Mouse (Mus musculus) small intestine, adult 2 months (tissue): ENCODE data around the gene Gpr161. TPM values are rescaled to one million over a fixed set of nuclear protein-coding genes. Genes with fewer than 3 reads are reported as not detected.
A peak's percentile ranks its signal among the peaks of the same experiment; 100 is the strongest.

Source experiments
- H3K27ac ChIP-seq: fragments of 200-500 bp; 2 replicates; pipeline ENCODE4 v1.5.1; 2012; ENCODE audit warnings: low read depth, low read length, control low read depth, inconsistent platforms; ENCODE audit not compliant: insufficient read depth
- H3K27me3 ChIP-seq: fragments of 200-500 bp; 2 replicates; pipeline ENCODE4 v1.6.1; 2012; ENCODE audit warnings: mild to moderate bottlenecking, moderate library complexity, low read length, inconsistent platforms; ENCODE audit not compliant: control insufficient read depth, insufficient read depth
- H3K36me3 ChIP-seq: fragments of 200-500 bp; 2 replicates; pipeline ENCODE4 v1.6.1; 2012; ENCODE audit warnings: mild to moderate bottlenecking, low read length, control low read depth, inconsistent platforms; ENCODE audit not compliant: control insufficient read depth, insufficient read depth
- H3K4me1 ChIP-seq: fragments of 200-500 bp; 2 replicates; pipeline ENCODE4 v1.6.1; 2012; ENCODE audit warnings: low read length, inconsistent platforms, mixed read lengths; ENCODE audit not compliant: control insufficient read depth, insufficient read depth, insufficient read length
- H3K4me3 ChIP-seq: fragments of 200-500 bp; 2 replicates; pipeline ENCODE4 v1.5.1; 2012; ENCODE audit warnings: low read depth, mild to moderate bottlenecking, control low read depth, inconsistent platforms, low read length, moderate library complexity
- CTCF ChIP-seq: fragments of 200-500 bp; IDR thresholded peaks from 2 replicates; pipeline ENCODE4 v1.5.1; 2012; ENCODE audit warnings: low read depth, mild to moderate bottlenecking, control low read depth, inconsistent platforms, low read length, moderate library complexity, mixed read lengths; ENCODE audit not compliant: insufficient replicate concordance, insufficient read length; ENCODE audit errors: extremely low read depth
- POLR2A ChIP-seq: fragments of 200-500 bp; IDR thresholded peaks from 2 replicates; pipeline ENCODE4 v1.6.1; 2012; ENCODE audit warnings: low read depth, mild to moderate bottlenecking, control low read depth, inconsistent platforms, low read length, moderate library complexity
- WGBS: fragments of 180-500 bp; shearing (Covaris S2); methylation state at CpG from one replicate; pipeline ENCODE4 v1.1.7; 2018; 5-methylcytosine and 5-hydroxymethylcytosine counted together
- polyA plus RNA-seq: library from polyadenylated mRNA; depleted of rRNA; stranded (reverse); fragments of >200 nt; gene quantifications from 2 replicates; pipeline ENCODE4 v1.2.3, GENCODE M21; 2012; rRNA removed

The Gpr161 gene
- polyA plus RNA-seq = 1.7 and 2.4 TPM in 2 replicates

GRCm38 (mm10) chr1:165295489-165295888 is at the start of gene Gpr161:
Gpr161 (plus strand) TSS chr1:165295789.
- no peak within 1 kb of the TSS for H3K4me3 ChIP-seq
- no peaks in the 10 kb centered on the region for H3K36me3 ChIP-seq
- TF ChIP-seq CTCF (no peak), POLR2A (no peak)
- WGBS = 67% methylated on average over 1 of the region's 1 CpGs
- H3K27ac ChIP-seq = no peak within 1 kb of the TSS
- no peaks in the 10 kb centered on the region for H3K4me1 ChIP-seq
- H3K27me3 ChIP-seq = no peaks in the 10 kb centered on the region

GRCm38 (mm10) chr1:165246587-165246986 is 49.0 kb upstream of the Gpr161 start:
- no peaks in the 10 kb centered on the region for H3K36me3 ChIP-seq
- H3K27ac ChIP-seq = peak overlapping the region; percentile 76
- no peaks in the 10 kb centered on the region for H3K27me3 ChIP-seq
- TF ChIP-seq POLR2A = no peak
- no peak for TF ChIP-seq CTCF
- H3K4me1 ChIP-seq = no peaks in the 10 kb centered on the region
- WGBS = 77% methylated on average over 5 of the region's 5 CpGs
- H3K4me3 ChIP-seq = no peak overlapping the region

- no peaks in the 10 kb centered on the region for H3K36me3 ChIP-seq
- TF ChIP-seq CTCF (no peak), POLR2A (no peak)
- no peaks in the 10 kb centered on the region for H3K27me3 ChIP-seq
- H3K27ac ChIP-seq = no peak overlapping the region
- no peaks in the 10 kb centered on the region for H3K4me1 ChIP-seq
- H3K4me3 ChIP-seq = no peak overlapping the region
- 65% methylated on average over 5 of the region's 5 CpGs for WGBS
Measured at GRCm38 (mm10) chr1:165247085-165247484, 48.5 kb upstream of the Gpr161 start.

DNA sequence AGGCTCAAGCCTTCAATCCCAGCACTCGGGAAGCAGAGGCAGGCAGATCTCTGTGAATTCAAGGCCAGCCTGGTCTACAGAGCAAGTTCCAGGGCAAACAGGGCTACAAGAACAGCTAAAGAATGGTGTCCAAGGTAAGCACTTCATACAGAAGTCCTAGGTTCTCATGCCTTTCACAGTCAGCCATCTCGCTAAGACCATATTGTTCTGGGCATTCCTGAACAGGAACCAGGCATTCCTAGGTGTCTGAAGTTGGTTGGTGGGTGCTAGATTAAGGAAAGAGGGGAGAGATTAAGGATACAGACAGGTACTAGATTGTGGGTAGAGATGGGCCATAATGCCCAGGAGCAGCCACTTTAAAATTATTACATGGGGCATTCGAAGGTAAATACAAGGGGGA is 47.8 kb upstream of the Gpr161 start:
- Histone ChIP-seq H3K36me3 (no peaks in the 10 kb centered on the region), H3K4me1 (no peaks in the 10 kb centered on the region), H3K4me3 (no peak overlapping the region), H3K27me3 (no peaks in the 10 kb centered on the region), H3K27ac (no peak overlapping the region)
- TF ChIP-seq CTCF = no peak
- TF ChIP-seq POLR2A = no peak
- WGBS = 94% methylated on average over 3 of the region's 3 CpGs

DNA sequence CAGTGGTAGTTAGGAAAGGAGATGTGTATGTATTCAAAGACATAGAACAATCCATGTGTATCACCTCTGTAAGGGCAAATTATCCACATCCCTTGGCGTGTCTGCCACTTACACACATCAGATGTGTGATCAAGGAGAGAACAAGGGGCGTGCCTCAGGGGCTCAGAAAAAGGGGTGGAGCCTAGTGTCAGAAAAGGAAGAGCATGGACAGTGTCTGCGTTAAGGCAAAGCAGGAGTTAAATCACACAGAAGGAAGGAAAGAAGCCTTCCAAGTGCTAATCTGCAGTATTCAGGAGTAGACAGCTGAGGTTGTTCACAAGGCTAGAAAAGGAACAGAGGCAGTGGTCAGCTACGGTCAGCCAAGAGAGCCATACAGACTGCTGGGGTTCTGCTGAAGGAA is 46.7 kb upstream of the Gpr161 start:
- no peaks in the 10 kb centered on the region for H3K27me3 ChIP-seq
- 47% methylated on average over 4 of the region's 4 CpGs for WGBS
- no peak for TF ChIP-seq POLR2A
- TF ChIP-seq CTCF = no peak

DNA sequence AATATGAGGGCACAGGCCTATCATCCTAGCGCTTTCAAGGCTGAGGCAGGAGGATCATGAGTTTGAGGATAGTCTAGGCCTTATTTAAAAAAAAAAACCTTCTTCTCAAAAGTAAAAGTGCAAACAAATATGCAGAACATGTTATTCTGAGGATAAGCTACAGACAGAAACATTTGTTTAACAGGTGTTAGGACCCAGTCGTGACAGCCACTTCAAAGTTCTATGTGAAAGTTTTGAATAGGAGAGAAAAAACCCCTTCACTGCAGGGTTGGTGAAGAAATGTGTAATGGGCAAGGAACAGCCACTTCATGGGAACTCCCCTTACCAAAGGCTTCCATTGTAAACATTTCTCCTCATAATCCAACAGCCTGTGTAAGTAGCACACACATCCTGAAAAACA is 45.0 kb upstream of the Gpr161 start:
- 84% methylated on average over 2 of the region's 2 CpGs for WGBS

More for the DNA sequence above, 46.7 kb upstream of the Gpr161 start:
- Histone ChIP-seq H3K36me3 (no peaks in the 10 kb centered on the region), H3K27ac (no peak overlapping the region), H3K4me1 (no peaks in the 10 kb centered on the region), H3K4me3 (no peak overlapping the region)

DNA sequence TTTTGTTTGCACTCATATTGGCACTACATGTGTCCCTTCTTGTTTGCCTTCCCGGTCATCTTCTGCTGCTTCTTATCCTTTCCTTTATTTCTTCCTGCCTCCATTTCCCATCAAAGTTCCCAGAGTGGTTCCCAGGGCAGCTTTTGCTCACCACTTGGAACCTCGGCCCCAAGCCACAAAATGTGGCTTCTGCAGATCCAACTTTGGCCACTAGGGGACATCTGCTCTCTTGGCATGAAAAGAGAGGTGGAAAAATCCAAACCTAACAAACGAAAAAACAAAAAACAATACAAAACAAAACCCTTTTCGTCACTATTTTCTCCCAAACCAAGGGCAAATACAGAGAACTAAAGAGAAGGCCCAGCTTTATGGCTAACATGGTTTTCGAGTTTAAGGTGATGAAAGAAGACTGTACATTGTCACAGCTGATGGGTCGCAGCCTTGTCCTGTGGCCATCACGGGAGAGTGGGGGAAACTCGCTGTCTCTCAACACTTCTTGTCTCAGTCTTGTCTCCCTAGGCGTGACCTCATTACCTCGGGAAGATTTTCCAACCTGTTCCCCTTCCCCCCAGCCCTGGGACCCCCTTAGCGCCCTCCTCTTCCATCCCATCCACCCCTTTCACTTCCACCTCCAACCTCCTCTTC is 43.4 kb upstream of the Gpr161 start:
- Histone ChIP-seq H3K27ac (no peak overlapping the region), H3K4me3 (no peak overlapping the region), H3K27me3 (no peaks in the 10 kb centered on the region), H3K36me3 (no peaks in the 10 kb centered on the region), H3K4me1 (no peaks in the 10 kb centered on the region)
- no peak for TF ChIP-seq POLR2A
- TF ChIP-seq CTCF = peak; percentile 71; the same call in 1 of the 2 replicates
- WGBS = 49% methylated on average over 11 of the region's 11 CpGs

More for the DNA sequence above, 45.0 kb upstream of the Gpr161 start:
- Histone ChIP-seq H3K4me3 (no peak overlapping the region), H3K4me1 (no peaks in the 10 kb centered on the region), H3K36me3 (no peaks in the 10 kb centered on the region), H3K27me3 (no peaks in the 10 kb centered on the region), H3K27ac (no peak overlapping the region)
- TF ChIP-seq POLR2A = no peak
- no peak for TF ChIP-seq CTCF

DNA sequence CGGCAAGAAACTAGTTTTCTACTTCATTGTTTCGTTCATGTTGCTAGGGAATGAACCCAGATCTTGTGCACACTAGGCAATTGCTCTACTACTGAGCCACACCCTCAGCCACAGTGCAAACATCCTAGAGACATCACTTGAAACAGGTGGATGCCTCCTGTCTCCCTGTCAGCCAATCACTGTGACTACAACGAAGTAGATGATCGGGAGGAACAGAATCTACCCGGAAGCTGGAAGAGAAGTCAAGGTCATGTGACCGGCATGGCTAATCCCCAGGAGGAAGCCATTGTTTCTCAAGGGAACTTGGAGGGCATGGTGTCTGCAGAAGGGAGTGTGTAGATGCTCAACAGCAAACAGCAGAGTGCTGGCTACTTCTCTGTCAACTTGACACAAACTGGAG is 20.6 kb upstream of the Gpr161 start:
- no peak overlapping the region for H3K4me3 ChIP-seq
- H3K36me3 ChIP-seq = no peaks in the 10 kb centered on the region
- H3K27ac ChIP-seq = no peak overlapping the region
- no peaks in the 10 kb centered on the region for H3K4me1 ChIP-seq
- 62% methylated on average over 6 of the region's 6 CpGs for WGBS
- TF ChIP-seq CTCF (no peak), POLR2A (no peak)
- no peaks in the 10 kb centered on the region for H3K27me3 ChIP-seq
